Mouse (Mus musculus) E14TG2a.4 (cell line): Measurements from ENCODE around the gene Wdr90.

ENCODE experiments used
- H3K27me3 ChIP-seq: 2 replicates; pipeline ENCODE4 v1.6.1; 2014; ENCODE audit warnings: low read length, control low read depth; ENCODE audit not compliant: insufficient read depth
- H3K36me3 ChIP-seq: 2 replicates; pipeline ENCODE4 v1.6.1; 2014; ENCODE audit warnings: low read length, control low read depth; ENCODE audit not compliant: insufficient read depth
- H3K4me1 ChIP-seq: replicated peaks from 2 replicates; pipeline ENCODE4 v1.6.1; 2014; ENCODE audit warnings: low read depth, low read length, control low read depth
- H3K4me3 ChIP-seq: replicated peaks from 2 replicates; pipeline ENCODE4 v1.5.1; 2014; ENCODE audit warnings: mild to moderate bottlenecking, low read length
- H3K9me3 ChIP-seq: 2 replicates; pipeline ENCODE4 v1.6.1; 2014; ENCODE audit warnings: low read length, control low read depth
- CTCF ChIP-seq: conservative IDR thresholded peaks from 2 replicates; pipeline ENCODE4 v1.5.1; 2014; ENCODE audit warnings: low read length
- NANOG ChIP-seq: IDR thresholded peaks from 2 replicates; pipeline ENCODE4 v1.6.1; 2014; ENCODE audit warnings: borderline replicate concordance, low read length, mixed read lengths
- POU5F1 ChIP-seq: IDR thresholded peaks from 2 replicates; pipeline ENCODE4 v1.6.1; 2014; ENCODE audit warnings: low read length, borderline replicate concordance

The Wdr90 gene

GRCm38 (mm10) chr17:25833961-25834594 is 27.2 kb downstream of the Wdr90 start:
- peaks cover 78% of the 10 kb centered on the region for H3K4me1 ChIP-seq
- peaks cover 11% of the 10 kb centered on the region for H3K27me3 ChIP-seq
- H3K36me3 ChIP-seq, result peaks cover 71% of the 10 kb centered on the region
- no peaks in the 10 kb centered on the region for H3K9me3 ChIP-seq
- TF ChIP-seq NANOG (no peak), POU5F1 (no peak), CTCF (no peak)
- peak overlapping the region; percentile 95 for H3K4me3 ChIP-seq

- H3K27me3 ChIP-seq, result peaks cover 11% of the 10 kb centered on the region
- peak within 1 kb of the TSS; percentile 95 for H3K4me3 ChIP-seq
- H3K9me3 ChIP-seq, result no peaks in the 10 kb centered on the region
- H3K36me3 ChIP-seq, result peaks cover 65% of the 10 kb centered on the region
- TF ChIP-seq NANOG, result no peak
- no peak for TF ChIP-seq CTCF
- TF ChIP-seq POU5F1, result no peak
- peaks cover 83% of the 10 kb centered on the region for H3K4me1 ChIP-seq
Measured at GRCm38 (mm10) chr17:25833291-25833663, 28.0 kb downstream of the Wdr90 start, which contains the start of gene Stub1. Gene Stub1 (minus strand): TSS chr17:25833404.

GRCm38 (mm10) chr17:25832436-25833290 is 28.6 kb downstream of the Wdr90 start:
- peaks cover 85% of the 10 kb centered on the region for H3K4me1 ChIP-seq
- peak overlapping the region; percentile 95 for H3K4me3 ChIP-seq
- H3K9me3 ChIP-seq, result no peaks in the 10 kb centered on the region
- peaks cover 11% of the 10 kb centered on the region for H3K27me3 ChIP-seq
- peaks cover 65% of the 10 kb centered on the region for H3K36me3 ChIP-seq
- TF ChIP-seq CTCF (no peak), POU5F1 (no peak), NANOG (no peak)

GRCm38 (mm10) chr17:25831451-25832281 is 29.6 kb downstream of the Wdr90 start:
- H3K4me1 ChIP-seq, result peaks cover 86% of the 10 kb centered on the region
- no peak for TF ChIP-seq NANOG
- no peak for TF ChIP-seq CTCF
- TF ChIP-seq POU5F1, result no peak

GRCm38 (mm10) chr17:25830806-25831431 is 30.4 kb downstream of the Wdr90 start:
- H3K36me3 ChIP-seq, result peaks cover 74% of the 10 kb centered on the region
- TF ChIP-seq POU5F1 (no peak), NANOG (no peak), CTCF (no peak)
- peaks cover 2% of the 10 kb centered on the region; the same call in 1 of the 2 replicates for H3K27me3 ChIP-seq
- H3K9me3 ChIP-seq, result no peaks in the 10 kb centered on the region
- H3K4me1 ChIP-seq, result peaks cover 86% of the 10 kb centered on the region
- peak overlapping the region; percentile 95 for H3K4me3 ChIP-seq

More at GRCm38 (mm10) chr17:25831451-25832281, 29.6 kb downstream of the Wdr90 start:
- H3K36me3 ChIP-seq, result peaks cover 71% of the 10 kb centered on the region
- H3K9me3 ChIP-seq, result no peaks in the 10 kb centered on the region
- H3K27me3 ChIP-seq, result peaks cover 9% of the 10 kb centered on the region
- H3K4me3 ChIP-seq, result peak overlapping the region; percentile 95

GRCm38 (mm10) chr17:25830200-25830753 is 31.0 kb downstream of the Wdr90 start:
- H3K36me3 ChIP-seq, result peaks cover 74% of the 10 kb centered on the region
- H3K4me1 ChIP-seq, result peaks cover 86% of the 10 kb centered on the region
- TF ChIP-seq CTCF, result no peak
- no peak for TF ChIP-seq POU5F1
- TF ChIP-seq NANOG, result no peak
- no peaks in the 10 kb centered on the region for H3K27me3 ChIP-seq
- peak overlapping the region; percentile 95 for H3K4me3 ChIP-seq
- no peaks in the 10 kb centered on the region for H3K9me3 ChIP-seq

- H3K27me3 ChIP-seq, result no peaks in the 10 kb centered on the region
- peaks cover 72% of the 10 kb centered on the region for H3K36me3 ChIP-seq
- H3K4me1 ChIP-seq, result peaks cover 86% of the 10 kb centered on the region
- H3K4me3 ChIP-seq, result peak overlapping the region; percentile 95
- no peaks in the 10 kb centered on the region for H3K9me3 ChIP-seq
- no peak for TF ChIP-seq NANOG
- TF ChIP-seq CTCF, result no peak
- TF ChIP-seq POU5F1, result no peak
Measured at GRCm38 (mm10) chr17:25829558-25830017, 31.7 kb downstream of the Wdr90 start.
